Mouse (Mus musculus) adrenal gland, adult 2 months (tissue): ENCODE data around the gene Plac1. TPM values are rescaled to one million over a fixed set of nuclear protein-coding genes. Genes with fewer than 3 reads are reported as not detected.

Experiments
- DNase-seq: peaks from one replicate; pipeline ENCODE4 v3.0.0; 2021
- polyA plus RNA-seq: library from polyadenylated mRNA; depleted of rRNA; stranded (reverse); fragments of >200 nt; gene quantifications from 2 replicates; pipeline ENCODE4 v1.2.3, GENCODE M21; 2012
- total RNA-seq, 2 experiments: library from RNA; stranded (reverse); gene quantifications; 2 replicates each; pipeline ENCODE4 v1.2.3; 2021

The Plac1 gene
- total and polyA plus RNA-seq, 3 experiments: not detected

DNA sequence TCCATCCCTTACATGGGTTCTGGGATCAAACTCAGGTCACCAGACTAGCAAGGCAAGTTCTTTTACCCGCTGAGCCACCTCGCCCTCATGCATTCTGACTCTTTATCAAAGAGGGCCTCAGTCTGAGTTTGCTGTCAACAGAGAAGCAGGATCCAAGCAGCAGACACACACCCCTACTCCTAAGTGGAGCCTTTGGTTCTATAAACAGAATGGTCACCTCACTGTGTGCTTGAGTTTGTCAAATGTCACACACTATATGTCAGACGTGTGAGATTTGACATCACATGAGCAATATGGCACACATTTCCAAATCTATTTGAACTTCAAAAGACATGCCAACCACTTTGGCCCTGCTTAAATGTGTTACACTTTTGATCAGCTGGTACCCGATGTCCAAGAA, 42.2 kb downstream of the Plac1 start:
- DNase-seq: no peak

DNA sequence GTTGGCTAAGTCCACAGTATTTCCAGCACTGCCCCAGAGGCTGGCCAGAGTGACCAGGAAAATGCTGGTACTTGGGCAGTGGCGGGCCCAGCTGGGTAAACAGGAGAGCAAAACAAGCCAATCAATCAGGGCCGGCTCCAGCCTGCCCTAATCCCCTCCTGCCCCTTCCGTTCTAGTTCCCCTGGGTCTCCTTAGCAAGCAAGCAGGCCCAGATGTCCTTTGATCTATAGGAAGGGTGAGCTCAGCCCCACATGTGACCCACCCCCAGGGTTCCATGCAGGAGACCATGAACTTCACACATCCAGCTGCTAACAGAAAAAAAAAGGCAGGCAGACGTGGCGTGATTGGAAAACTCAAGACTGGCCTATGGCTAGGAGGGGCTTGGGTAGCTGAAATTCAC, 43.5 kb downstream of the Plac1 start:
- no peak for DNase-seq

DNA sequence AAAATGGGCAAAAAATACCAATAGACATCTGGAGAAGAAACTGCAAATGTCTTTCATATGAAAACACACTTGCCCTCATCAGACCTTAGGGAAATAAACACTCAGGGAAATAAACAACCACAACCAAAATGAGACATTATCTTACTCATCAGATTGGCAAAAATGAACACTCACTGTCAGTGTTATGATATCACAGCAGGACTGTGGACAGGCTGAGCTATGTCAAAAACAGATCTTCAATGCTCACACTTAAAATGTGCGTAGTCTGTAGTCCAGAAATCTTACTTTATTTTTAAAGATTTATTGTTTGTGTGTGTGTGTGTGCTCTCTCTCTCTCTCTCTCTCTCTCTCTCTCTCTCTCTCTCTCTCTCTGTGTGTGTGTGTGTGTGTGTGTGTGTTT, 51.2 kb downstream of the Plac1 start:
- no peak for DNase-seq

DNA sequence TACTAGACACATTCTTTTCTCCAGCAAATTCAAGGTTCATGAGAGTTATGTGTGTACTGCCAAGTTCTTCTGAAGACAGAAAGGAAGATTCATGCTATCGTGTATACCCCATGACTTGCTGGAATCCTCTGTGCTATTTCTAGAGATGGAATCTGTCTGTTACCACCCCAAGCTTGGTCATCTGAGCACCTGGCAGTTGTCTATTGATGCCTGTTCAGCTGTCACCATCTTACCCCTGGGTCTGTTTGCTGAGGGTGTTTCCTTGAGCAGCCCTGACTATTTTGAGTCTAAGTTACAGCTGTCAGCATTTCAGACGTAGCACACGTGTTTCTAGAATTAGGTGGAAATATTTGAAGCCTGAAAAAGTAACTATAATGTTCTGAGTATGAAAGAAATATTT, 60.1 kb downstream of the Plac1 start:
- DNase-seq: no peak

DNA sequence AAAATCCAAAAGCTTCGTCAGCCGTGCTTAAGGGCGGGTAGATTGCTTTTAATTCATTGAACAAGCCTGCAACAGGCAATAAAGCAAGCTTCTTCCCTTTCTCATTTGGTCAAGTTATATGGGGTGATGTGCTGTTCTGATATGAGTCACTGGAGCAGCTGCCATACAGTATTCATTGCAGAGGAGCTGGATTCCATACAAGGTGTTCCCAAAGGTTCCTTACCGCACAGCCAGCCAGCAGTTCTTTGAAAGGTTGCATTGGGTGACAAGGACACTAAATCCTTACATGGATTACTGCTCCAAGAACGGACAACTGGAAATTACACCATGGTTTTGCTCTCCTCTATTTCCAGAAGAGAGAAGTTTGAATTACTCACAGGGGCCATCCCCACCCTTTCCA, 63.6 kb downstream of the Plac1 start:
- DNase-seq: no peak

DNA sequence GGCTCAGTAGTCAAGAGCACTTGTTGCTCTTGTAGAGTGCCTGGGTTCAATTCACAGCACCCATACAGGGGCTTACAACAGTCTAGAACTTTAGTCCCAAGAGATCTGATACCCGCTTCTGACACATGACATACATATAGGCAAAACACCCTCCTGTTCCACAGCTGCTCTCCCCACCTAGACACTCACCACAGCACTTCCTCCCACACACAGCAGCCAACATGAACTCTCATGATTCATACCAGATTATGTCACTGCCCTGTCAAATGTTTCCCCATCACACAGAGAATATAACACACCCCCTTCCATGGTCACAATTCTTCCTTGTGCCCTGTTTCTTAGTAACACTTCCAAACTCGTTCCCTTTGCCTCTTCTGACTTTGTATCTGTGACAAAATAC, 71.3 kb downstream of the Plac1 start:
- peak; percentile 24 for DNase-seq

DNA sequence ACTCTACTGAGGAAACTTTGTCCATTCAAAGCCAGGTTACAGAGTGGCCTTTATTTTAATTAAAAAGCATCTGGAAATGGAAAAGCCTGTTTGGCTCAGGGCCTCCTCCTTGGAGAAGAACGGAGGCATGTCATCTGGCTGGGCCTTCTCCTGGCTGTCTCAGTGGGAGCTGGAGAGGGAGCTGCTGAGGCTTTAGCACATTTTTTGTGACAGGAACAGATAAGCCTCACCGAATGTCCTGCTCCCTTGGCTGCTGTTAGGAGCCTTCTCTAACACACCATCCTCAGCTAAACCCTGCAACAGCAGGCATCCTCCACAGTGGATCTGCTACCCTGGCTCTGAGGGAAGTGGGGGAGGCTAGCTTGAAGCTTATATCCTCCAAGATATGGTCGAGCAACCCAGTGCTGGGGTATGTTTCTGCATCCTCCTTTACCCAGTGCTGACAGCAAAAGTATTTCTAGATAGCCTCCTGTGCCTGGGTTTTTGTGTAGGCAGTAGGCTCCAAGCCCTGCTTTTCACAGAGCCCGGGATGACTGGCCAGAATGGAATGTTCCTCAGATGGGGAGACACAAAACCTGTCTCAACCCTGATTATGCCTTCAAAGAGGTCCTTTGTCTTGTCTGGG, 72.9 kb downstream of the Plac1 start:
- no peak for DNase-seq

DNA sequence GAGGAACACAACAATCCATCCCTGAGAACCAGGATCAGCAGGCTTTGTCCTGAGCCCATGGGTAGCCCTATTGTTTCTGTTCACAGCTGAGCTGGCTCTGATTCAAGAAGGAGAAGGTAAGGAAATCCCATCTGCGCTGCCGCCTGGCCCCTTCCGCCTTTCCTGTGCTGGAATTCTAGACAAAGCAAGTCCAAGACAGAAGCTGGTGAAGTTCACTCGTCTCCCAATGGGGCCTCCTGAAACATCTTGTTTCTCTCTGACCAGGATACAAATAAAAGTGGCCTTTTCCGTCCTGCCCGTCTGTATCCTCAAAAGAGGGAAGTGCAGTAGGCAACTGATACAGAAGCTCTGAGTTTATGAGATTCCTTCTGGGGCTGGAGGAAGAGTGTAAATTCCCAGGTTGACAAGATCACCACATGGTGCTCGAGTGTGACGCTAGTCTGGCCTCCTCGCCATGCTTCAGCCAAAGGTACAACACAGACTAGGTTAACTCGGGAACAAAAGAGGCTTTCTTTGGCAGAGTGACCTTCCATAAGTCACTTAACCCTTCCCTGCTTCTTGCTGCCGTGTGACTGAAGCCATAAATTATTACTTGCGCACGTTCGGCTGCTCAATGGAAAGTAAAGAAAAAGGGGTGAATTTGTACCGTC, 73.5 kb downstream of the Plac1 start:
- DNase-seq: no peak

DNA sequence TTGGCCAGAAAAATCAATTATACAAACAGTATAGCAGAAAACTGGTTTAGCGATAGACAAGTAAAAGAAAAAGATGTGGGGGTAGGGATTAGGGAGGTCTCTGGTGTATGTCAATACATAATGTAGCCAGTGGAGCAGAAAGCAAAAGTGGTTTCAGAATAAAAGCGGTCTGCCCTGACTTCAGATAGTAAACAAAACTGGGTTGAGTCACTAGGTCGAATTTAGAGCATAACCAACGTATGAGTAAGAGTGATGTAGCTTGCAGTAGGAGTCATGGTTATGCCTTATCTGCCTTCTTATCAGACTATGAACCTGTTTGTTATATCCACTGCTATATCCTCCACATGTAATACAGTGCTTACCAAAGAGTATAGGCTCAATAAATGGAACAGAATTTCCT, 77.3 kb downstream of the Plac1 start:
- DNase-seq: no peak

DNA sequence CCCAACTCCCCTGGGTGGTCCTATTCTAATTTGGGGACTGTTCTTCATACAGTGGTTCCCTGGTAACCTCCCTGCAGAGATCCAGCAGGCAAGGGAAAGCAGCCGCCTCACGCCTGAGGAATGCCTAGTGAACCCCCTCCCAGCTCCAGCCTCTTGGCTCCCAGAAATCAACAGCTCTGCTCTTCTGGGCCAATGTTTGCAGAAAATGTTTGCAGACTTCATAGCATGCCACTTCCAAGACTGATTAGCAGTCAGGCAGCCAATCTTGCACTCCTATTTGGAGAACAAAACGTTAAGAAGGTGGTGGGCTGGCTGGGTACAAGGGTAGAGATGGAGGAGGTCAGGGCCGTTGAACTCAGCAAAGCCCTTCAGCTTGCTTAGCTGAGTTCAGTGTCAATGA, 78.3 kb downstream of the Plac1 start:
- no peak for DNase-seq

DNA sequence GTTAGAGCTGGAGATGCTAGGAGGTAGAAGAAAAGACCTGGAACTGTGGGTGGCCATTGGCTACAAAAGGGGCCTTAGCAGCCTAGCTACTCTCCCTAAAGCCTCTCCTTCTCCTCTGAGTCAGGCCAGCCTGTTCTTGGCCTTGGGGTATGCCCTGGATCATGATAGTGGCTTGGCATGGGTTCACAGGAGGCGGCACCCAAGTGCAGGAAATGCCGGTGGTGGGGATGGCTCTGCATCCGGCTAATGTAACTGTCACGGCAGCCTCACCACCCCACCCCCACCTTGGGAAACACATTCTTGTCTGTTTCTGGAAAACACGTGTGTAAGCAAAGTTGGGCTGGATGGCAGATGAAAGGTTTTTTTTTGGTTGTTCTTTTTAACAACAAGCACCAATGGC, 78.8 kb downstream of the Plac1 start:
- peak; percentile 78 for DNase-seq

DNA sequence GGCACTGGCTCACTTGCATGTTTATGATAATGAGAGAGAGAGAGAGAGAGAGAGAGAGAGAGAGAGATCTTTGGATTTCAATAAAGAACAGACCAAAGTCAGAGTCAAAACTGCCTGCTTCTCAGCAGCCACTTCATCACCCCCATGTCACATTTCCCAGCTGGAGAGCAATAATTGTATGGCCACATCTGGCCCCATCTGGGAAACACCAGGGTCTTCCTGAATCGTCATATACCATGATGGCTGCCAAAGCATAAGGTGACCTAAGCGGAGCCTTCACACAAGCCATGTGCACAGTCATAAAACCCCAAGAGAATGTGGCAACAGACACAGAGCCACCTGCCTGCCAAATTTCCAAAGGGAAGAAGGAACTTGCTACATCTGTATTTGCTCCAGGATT, 91.9 kb downstream of the Plac1 start:
- DNase-seq: no peak

DNA sequence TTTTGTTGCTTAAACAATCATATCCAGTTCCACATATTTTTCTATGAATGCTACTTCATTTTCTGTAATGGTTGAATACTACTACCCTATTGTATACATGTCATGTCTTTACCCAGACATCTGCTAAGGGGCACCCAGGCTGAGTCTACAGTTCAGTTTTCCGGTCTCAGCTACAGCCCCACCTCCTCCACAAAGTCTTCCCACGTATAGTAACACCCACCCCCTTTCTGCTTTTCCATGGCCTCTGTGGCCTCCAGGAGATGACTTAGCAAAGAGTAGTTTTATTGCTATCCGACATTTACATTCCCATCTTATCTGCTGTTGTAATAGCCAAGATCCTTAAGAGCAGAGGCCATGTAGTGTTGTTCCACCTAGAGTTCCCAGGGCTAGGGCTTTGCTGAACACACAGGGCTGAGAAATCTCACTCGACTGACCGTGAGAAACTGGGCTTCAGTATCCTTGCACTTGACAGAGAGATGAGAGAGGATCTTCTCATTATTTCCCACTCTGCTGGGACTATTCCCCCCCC, 93.5 kb downstream of the Plac1 start:
- no peak for DNase-seq

DNA sequence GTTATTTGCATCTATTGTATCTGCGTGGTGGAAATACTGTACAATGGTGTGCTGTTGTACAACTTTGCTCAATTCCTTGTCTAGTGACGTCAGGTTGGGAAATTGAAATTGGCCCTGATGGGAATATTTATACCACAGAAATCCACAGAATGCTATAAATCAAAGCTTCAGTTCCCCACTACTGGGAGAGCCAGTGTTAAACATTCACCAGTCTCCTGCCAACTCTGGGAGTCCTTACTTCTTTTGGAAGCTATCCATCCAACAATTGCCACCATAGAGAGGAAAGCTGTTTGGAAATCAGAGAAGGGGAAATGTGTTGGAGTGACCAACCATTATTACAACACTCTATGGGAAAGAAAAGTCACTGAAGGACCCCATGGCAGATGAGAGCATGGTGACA, 100.3 kb downstream of the Plac1 start:
- no peak for DNase-seq

DNA sequence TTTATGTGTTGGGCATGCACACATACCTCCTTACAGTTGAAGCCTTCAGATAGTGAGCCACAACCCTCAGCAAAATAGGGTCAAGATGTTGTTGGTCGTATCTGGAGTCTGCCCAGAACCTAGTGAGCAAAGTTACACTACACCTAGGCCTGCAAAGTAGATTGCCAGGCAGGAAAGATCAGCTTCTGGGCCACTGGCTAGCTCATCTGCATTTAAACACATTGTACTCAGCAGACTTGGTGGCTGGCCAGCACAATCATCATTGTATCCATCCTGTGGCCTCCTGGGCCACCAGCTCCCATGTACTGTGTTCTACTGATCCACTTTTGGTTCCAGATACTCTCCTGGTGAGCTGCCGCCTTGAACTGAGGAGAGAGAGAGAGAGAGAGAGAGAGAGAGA, 102.8 kb downstream of the Plac1 start:
- no peak for DNase-seq

DNA sequence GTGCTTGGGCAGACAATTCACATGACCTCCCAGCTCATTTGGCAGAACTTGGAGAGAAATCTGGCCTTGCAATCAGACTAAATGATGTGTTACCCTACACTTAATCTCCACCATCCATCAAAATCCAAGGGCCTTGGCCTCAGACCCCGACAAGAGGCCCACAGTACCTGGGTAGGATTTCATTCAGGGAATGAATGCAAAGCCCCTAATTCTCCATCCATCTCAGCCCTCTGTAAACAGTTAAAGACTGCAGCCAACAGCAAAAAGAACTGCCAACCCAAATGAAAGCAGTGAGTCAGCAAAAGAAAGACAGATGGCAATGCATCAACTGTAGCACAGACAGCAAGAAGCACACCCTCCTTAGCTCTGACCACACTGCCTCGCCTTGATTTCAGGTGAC, 110.4 kb downstream of the Plac1 start:
- no peak for DNase-seq

DNA sequence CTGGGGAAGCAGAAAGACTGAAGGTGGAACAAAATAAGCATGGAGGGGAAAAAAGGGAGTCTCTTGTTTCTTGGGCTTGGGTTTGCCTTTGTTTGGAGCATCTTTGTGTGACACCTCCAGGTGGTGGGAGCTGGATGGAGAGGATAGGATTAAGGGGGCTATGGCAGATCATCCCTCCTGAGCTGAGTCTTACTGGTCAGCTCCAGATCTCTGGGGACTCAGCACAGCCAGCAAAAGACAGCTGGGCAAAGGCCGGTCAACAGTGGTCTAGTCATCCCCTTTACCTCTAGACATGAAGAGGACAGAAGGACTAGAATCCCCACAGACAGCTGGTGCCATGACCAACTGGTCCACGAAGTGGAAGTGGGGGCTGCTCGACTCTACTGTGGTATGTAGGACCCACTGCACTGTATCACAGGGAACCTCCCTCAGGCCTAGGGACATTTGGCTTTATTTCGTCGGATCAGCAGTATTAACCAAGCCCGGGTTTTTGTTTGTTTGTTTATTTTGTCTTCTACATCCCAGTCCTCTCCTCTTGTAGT, 113.3 kb downstream of the Plac1 start:
- DNase-seq: no peak

DNA sequence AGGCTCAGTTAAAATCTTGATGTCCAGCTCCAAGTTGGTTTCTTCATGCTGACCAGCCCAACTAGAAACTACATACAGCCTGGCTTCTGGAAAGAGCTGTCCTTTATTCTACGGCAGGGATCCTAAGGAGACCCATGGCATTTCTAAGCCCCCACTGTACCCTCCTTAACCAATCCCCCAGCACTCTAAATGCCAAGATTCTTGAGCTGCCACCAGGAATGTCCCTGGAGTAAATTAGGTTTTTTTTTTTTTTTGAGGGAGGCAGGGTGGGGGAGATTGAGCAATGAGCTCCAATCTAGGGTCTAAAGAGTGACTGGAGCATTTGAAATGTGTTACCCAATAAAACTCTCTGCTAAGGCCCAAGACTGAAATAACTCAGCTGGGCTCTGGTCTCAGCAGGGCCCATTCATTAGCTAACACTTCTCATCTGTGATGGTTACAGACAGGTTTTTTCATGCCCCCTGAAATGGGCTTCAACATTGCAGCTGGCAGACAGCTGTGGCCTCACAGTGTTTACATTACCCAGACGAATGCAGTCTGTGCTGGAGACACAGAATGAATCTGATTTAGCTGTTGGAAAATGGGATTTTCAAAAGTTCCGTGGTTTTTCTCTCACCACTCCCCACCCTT, 114.0 kb downstream of the Plac1 start:
- no peak for DNase-seq

DNA sequence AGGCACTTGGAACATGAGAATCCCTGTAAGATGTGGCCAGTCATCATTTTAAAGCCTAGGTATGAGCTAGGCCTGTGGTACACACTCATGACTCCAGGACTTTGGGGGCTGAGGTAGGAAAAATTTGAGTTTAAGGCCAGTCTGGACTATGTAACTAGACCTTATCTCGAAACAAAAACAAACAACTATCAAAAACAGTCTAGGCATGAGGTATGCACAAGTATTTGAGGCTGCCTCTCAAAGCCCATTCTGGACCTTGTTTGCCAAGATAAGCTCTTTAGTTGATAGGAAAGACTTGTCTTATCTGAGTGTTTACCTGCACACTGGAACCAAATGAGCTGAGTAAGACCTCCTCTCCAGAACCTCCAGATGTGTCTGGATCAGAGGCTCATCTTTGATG, 116.3 kb downstream of the Plac1 start:
- DNase-seq: no peak

DNA sequence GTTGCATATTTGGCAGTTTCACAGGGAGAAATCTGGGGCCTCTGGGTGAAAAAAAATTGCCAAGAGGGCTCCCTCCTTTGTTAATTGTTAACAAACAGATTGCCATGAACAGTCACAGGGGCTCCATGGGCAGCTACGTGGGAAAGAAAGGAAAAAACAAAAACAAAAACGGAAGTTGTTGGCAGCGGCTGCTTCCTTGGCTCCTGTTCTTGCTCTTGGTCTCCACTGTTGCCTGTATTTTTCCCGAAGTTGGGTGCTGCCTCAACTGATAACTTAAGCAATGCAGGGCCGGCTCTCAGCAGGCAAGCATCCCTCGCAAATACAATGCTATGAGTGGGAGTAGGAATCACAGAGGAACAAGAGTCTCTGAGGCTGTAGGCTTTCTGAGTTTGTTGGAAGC, 121.3 kb downstream of the Plac1 start:
- DNase-seq: no peak

DNA sequence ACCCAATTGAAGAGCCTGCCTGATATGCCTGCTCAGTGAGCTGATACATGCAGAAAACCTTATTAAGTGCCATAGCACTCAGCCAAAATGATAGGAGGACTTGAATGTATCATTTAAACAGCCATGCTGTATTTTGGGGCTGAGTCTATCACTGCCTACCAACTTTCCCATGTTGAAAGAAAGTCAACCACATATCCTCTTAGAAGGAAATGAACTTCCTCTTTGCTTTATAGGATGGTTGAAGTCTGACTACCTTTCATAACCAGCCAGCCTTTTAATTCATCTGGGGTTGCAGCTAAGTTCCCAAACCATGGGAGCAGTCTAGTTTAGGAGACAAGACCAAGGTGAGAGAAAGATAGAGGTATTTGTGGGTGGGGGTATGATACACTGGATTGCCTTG, 121.9 kb downstream of the Plac1 start:
- DNase-seq: no peak

DNA sequence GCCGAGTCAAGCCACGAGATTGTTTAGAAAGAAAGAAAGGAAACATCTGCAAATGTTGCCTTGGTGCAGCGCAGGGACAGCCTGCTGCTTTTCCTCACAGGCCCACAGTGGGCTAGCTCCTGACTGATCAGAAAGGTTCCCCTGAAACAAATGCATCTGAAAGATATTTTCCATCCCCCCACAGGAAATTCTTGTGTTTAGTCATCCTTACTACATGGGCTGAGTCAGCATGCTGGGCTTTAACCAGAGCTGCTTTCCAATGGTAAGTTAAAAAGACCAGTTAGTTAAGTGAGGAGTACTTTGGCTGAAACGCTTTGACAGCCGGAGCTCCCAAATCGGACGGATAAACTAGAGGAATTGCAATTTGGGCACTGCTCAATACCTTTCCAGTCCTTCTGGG, 124.9 kb downstream of the Plac1 start:
- DNase-seq: no peak

DNA sequence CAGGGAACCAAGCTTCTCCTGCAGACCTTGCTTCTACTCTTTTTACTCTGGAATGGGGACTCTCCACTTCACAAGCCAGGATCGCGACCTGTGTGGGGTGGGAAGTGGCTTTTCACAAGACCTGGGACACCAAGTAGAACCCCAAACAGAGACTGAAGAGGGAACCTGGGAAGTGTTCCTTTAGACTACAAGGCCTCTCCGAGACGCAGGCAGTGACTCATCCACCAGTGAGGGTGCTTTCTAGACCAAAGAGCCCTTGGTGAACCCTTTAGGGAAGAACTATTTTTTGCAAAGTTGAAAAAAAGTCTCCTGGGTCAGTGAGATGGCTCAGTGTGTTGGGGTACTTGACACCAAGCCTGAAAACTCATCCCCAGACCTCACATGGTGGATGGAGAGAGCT, 129.8 kb downstream of the Plac1 start:
- no peak for DNase-seq

DNA sequence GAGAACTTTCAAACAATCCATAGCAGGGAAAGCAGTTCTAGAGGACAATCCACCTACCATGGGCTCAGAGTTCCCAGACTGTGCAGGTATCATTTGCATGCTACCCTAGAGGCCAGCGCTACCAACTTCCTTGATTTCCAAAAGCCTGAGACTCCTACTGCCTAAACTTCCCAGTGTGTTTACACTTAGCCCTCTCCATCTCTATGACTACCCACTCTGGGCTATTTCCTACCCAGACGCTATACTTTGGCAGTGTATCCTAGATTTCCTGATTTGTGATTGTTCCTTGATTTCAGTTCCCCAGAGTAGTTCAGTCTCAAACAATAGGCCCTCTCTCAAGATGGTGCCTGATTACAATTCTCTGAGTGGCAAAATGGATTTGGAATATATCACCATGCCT, 132.8 kb downstream of the Plac1 start:
- DNase-seq: no peak
